Mouse (Mus musculus): ENCODE data around the gene Rgs9. TPM values are rescaled to one million over a fixed set of nuclear protein-coding genes. Genes with fewer than 3 reads are reported as not detected.

Rgs9 gene
- polyA plus RNA-seq, 1 experiment, result 5.3 TPM

DNA sequence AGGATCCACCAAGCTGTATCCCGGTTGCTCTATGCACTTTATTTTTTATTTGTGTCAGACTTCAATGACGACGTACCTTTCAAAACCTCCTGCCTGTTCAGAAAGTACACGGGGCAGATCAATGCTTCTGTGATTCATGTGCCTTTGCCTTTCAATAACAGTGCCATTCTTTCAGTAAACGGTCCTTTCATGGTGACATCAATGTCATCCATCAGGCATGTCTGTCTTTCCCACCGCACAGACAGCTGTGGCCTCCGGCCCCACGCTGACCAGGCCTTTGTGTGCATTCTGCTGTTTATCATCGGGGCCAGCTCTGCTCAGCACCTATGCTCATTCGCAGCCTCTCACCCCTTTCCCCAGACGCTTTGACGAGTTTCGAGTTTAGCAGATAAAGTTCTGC is 91.2 kb downstream of the Rgs9 start:
- H3K27me3 ChIP-seq (ENCODE audit: control insufficient read depth, insufficient read depth, low read length), result no peaks in the 10 kb centered on the region
- 30% methylated on average over 13 of the region's 13 CpGs for WGBS
- H3K4me3 ChIP-seq (replicated peaks; ENCODE audit: insufficient read depth, low read depth, low read length), result no peak overlapping the region
- TF ChIP-seq POLR2A (IDR thresholded peaks at IDR 0.05; ENCODE audit: borderline replicate concordance, insufficient read depth, low read length), result no peak
- TF ChIP-seq CTCF (IDR thresholded peaks at IDR 0.05; ENCODE audit: borderline replicate concordance, insufficient read depth, low read depth, low read length), result no peak
- no peak for DNase-seq
- H3K4me1 ChIP-seq (ENCODE audit: control insufficient read depth, insufficient read depth, low read length), result no peaks in the 10 kb centered on the region
- H3K27ac ChIP-seq (ENCODE audit: insufficient read depth, low read length), result no peak overlapping the region

DNA sequence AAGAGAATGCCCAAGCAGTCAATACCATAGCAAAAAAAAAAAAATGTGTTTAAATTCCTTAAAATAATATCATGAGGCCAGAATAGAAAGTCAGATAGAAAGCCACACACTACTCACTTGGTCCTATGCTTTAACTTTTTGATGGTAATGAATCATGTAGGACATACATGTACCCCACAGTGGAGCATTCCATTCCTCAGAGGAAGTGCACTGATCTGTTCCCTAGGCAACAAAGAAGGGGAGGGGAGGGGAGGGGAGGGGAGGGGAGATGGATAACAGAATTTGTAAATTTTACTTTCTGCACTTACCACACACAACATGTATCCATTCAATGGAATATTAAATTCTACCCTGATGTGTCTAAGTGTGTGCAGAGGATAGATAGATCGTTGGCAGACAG is 91.9 kb downstream of the Rgs9 start:
- H3K27ac ChIP-seq (ENCODE audit: insufficient read depth, low read length), result no peak overlapping the region
- no peaks in the 10 kb centered on the region for H3K4me1 ChIP-seq (ENCODE audit: control insufficient read depth, insufficient read depth, low read length)
- WGBS, result 52% methylated on average over 1 of the region's 1 CpGs
- no peak overlapping the region for H3K4me3 ChIP-seq (replicated peaks; ENCODE audit: insufficient read depth, low read depth, low read length)
- TF ChIP-seq POLR2A (IDR thresholded peaks at IDR 0.05; ENCODE audit: borderline replicate concordance, insufficient read depth, low read length), result no peak
- no peak for TF ChIP-seq CTCF (IDR thresholded peaks at IDR 0.05; ENCODE audit: borderline replicate concordance, insufficient read depth, low read depth, low read length)
- DNase-seq, result no peak
- H3K27me3 ChIP-seq (ENCODE audit: control insufficient read depth, insufficient read depth, low read length), result no peaks in the 10 kb centered on the region

DNA sequence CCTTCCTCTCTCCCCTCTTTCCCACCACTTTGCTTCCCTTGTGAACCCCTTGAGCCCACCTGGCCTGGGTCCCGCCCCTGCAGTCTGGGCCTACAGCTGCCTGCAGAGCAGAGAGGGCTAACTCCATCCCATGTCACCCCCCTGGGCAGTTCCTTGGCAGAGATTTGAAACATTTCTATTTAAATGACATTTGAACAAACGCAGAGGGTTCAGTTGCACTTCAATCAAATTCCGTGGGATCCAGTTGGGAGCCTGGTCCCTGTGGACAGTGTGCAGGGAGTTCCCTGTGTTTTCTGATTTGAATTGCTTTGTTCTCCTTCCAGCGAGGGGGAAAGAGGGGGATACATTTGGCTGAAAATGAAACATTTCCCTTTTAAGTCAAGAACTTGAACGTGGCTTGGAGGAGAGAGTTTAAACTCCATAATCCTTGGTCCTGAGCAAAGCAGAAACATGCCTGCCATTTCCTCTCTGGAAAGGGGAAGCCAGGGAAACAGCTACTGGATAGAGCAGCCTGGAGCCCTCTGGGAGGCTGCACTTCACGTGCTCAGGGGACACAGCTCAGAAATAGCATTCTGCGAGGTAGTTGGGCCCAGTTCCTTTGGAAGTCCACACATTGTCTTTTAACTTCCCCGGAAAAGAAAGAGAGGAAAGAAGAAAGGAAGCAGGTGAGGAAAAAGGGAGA is 98.2 kb downstream of the Rgs9 start:
- 22% methylated on average over 8 of the region's 8 CpGs for WGBS
- no peaks in the 10 kb centered on the region for H3K4me1 ChIP-seq (ENCODE audit: control insufficient read depth, insufficient read depth, low read length)
- DNase-seq, result no peak
- no peak overlapping the region for H3K4me3 ChIP-seq (replicated peaks; ENCODE audit: insufficient read depth, low read depth, low read length)
- TF ChIP-seq CTCF (IDR thresholded peaks at IDR 0.05; ENCODE audit: borderline replicate concordance, insufficient read depth, low read depth, low read length) (no peak), POLR2A (IDR thresholded peaks at IDR 0.05; ENCODE audit: borderline replicate concordance, insufficient read depth, low read length) (no peak)
- no peaks in the 10 kb centered on the region for H3K27me3 ChIP-seq (ENCODE audit: control insufficient read depth, insufficient read depth, low read length)
- H3K27ac ChIP-seq (ENCODE audit: insufficient read depth, low read length), result no peak overlapping the region

DNA sequence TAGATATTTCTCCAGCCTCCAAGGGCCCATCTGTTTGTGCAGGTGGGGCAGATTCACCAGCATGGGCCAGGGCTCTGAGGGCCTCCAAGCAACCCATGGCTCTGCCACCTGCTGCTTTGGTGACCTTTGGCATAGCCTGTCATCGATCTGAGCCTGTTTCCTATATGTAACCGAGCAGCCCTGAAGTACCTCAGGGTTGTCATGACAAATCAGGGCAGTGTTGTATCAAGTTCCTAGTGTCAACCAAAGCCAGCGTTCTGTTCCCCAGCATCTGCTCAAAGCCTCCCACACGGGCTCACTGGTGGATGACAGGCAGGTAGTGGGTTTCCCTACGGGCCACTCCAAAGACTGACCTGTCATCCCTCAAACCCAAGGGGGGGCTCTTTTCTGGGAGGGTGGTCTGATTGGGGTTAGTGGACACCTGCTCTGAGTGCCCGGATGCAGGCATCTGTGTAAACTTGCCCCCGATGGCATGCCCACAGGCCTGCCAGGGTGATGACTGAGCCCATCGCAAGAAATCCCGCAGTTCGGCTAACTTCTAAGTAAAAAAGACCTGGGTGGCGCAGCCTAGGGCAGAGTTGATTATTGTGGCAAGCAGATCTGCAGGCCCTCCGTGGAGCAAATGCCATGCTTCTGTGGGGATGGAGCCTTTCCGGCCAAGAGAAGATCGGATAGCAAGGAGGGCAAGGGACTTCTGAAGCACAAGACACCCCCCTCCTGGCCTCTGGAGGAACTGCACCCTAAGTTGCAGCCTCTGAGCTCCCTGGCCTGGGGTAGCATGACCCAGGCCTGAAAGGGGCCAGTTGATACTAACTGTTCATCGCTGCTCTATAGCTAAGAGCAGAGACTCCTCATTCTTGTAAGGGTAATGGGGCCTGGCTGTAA is 105.0 kb downstream of the Rgs9 start:
- no peaks in the 10 kb centered on the region; the same call in 1 of the 2 replicates for H3K4me1 ChIP-seq (ENCODE audit: control insufficient read depth, insufficient read depth, low read length)
- no peak overlapping the region for H3K27ac ChIP-seq (ENCODE audit: insufficient read depth, low read length)
- no peak overlapping the region for H3K4me3 ChIP-seq (replicated peaks; ENCODE audit: insufficient read depth, low read depth, low read length)
- WGBS, result 29% methylated on average over 15 of the region's 15 CpGs
- no peak for TF ChIP-seq POLR2A (IDR thresholded peaks at IDR 0.05; ENCODE audit: borderline replicate concordance, insufficient read depth, low read length)
- TF ChIP-seq CTCF (IDR thresholded peaks at IDR 0.05; ENCODE audit: borderline replicate concordance, insufficient read depth, low read depth, low read length), result peak; percentile 93
- DNase-seq, result peak; percentile 59 to 78
- H3K27me3 ChIP-seq (ENCODE audit: control insufficient read depth, insufficient read depth, low read length), result no peaks in the 10 kb centered on the region

DNA sequence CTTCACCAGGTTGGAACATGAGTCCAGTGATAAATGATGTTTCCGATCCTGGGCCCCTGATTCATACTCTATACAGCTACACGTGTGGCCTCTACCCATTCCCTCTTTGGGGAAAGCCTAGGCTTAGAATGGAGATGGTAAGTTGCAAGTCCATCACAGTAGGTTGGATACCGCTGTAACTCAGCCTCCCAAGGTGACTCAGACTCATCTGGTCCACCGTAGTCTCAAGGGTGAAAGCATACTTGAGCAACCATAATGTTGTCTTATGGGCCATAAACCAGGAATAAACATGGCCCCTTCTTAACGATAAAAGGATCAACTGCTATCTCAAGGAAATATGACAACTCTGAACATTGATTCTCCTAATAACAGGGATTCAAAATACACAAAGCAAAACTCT is 109.7 kb downstream of the Rgs9 start:
- TF ChIP-seq CTCF (IDR thresholded peaks at IDR 0.05; ENCODE audit: borderline replicate concordance, insufficient read depth, low read depth, low read length), result no peak
- TF ChIP-seq POLR2A (IDR thresholded peaks at IDR 0.05; ENCODE audit: borderline replicate concordance, insufficient read depth, low read length), result no peak
- 93% methylated on average over 5 of the region's 5 CpGs for WGBS
- H3K27ac ChIP-seq (ENCODE audit: insufficient read depth, low read length), result no peak overlapping the region
- H3K4me1 ChIP-seq (ENCODE audit: control insufficient read depth, insufficient read depth, low read length), result peaks cover 8% of the 10 kb centered on the region; the same call in 1 of the 2 replicates
- H3K4me3 ChIP-seq (replicated peaks; ENCODE audit: insufficient read depth, low read depth, low read length), result no peak overlapping the region
- no peak for DNase-seq
- H3K27me3 ChIP-seq (ENCODE audit: control insufficient read depth, insufficient read depth, low read length), result no peaks in the 10 kb centered on the region; the same call in 1 of the 2 replicates

DNA sequence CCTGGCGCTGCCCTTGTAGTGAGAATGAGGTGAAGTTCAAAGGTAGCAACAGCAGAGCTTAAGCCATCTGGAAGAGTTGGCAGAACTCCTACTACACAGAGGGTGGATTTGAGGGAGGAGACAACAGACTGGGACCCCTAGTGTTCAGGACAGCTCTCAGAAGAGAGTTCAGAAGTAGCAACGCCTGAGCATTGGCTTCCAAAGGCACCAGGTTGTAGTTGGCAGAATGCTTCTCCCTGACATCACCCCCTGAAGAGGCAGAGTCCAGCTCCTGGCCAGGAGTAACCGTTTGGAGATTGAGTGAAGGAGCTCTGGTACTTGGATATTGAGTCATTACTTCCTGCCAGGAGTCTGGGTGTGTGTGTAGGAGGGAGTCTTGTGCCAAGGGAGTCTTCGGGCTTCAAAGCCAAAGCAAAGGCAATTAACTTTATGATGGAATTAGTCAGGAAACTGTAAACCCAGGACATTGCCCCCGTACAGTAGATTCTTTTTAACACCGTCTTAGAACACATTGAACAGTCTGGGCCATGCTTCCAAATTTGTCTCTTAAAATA is 110.2 kb downstream of the Rgs9 start:
- TF ChIP-seq POLR2A (IDR thresholded peaks at IDR 0.05; ENCODE audit: borderline replicate concordance, insufficient read depth, low read length) (no peak), CTCF (IDR thresholded peaks at IDR 0.05; ENCODE audit: borderline replicate concordance, insufficient read depth, low read depth, low read length) (no peak)
- no peak overlapping the region for H3K4me3 ChIP-seq (replicated peaks; ENCODE audit: insufficient read depth, low read depth, low read length)
- WGBS, result 30% methylated on average over 6 of the region's 6 CpGs
- peaks cover 8% of the 10 kb centered on the region; the same call in 1 of the 2 replicates for H3K4me1 ChIP-seq (ENCODE audit: control insufficient read depth, insufficient read depth, low read length)
- H3K27ac ChIP-seq (ENCODE audit: insufficient read depth, low read length), result no peak overlapping the region
- peak; percentile 30 to 52 for DNase-seq
- H3K27me3 ChIP-seq (ENCODE audit: control insufficient read depth, insufficient read depth, low read length), result no peaks in the 10 kb centered on the region; the same call in 1 of the 2 replicates

DNA sequence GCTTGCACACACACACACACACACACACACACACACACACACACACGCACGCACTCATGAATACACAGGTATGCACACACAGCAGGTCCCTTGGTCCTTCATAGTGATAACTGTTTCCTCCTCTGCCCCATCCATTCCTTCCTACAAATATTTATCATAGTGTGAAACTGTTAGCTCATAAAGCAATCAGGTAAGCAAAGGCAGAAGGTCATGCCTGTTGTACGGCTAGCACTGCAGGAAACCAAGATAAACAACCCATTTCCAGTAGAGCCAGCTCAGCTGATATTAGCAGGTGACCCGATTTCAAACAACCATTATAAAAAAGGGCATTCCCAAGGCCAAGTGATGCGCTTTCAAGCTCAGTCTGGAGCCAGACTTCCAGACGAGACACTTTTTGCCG is 116.8 kb downstream of the Rgs9 start:
- WGBS, result 73% methylated on average over 7 of the region's 7 CpGs
- Histone ChIP-seq H3K4me1 (ENCODE audit: control insufficient read depth, insufficient read depth, low read length) (no peaks in the 10 kb centered on the region; the same call in 1 of the 2 replicates), H3K27ac (ENCODE audit: insufficient read depth, low read length) (no peak overlapping the region), H3K27me3 (ENCODE audit: control insufficient read depth, insufficient read depth, low read length) (no peaks in the 10 kb centered on the region; the same call in 1 of the 2 replicates), H3K4me3 (replicated peaks; ENCODE audit: insufficient read depth, low read depth, low read length) (no peak overlapping the region)
- DNase-seq, result no peak
- no peak for TF ChIP-seq POLR2A (IDR thresholded peaks at IDR 0.05; ENCODE audit: borderline replicate concordance, insufficient read depth, low read length)

Measured in cerebellum, adult 2 months (tissue).